Mouse (Mus musculus) embryonic facial prominence, embryonic 10.5 days (tissue): ENCODE measurements around the gene Actb. TPM values are rescaled to one million over a fixed set of nuclear protein-coding genes. Genes with fewer than 3 reads are reported as not detected.
A peak's percentile ranks its signal among the peaks of the same experiment; 100 is the strongest.

Experiments
- DNase-seq: peaks from one replicate; pipeline ENCODE4 v3.0.0-alpha.2; 2017; ENCODE audit warnings: low spot score
- H3K27ac ChIP-seq: fragments of 300-500 bp; sonication (generic); replicated peaks from 2 replicates; pipeline ENCODE4 v1.5.1; 2016; ENCODE audit warnings: mild to moderate bottlenecking
- H3K27me3 ChIP-seq: fragments of 300-500 bp; sonication (generic); replicated peaks from 2 replicates; pipeline ENCODE4 v1.6.1; 2016; ENCODE audit warnings: low read depth, mild to moderate bottlenecking; ENCODE audit not compliant: poor library complexity, severe bottlenecking
- H3K36me3 ChIP-seq: fragments of 300-500 bp; sonication (generic); replicated peaks from 2 replicates; pipeline ENCODE4 v1.6.1; 2016; ENCODE audit warnings: mild to moderate bottlenecking, moderate library complexity
- H3K4me1 ChIP-seq: fragments of 300-500 bp; sonication (generic); 2 replicates; pipeline ENCODE4 v1.6.1; 2016
- H3K4me3 ChIP-seq: fragments of 300-500 bp; sonication (generic); 2 replicates; pipeline ENCODE4 v1.5.1; 2016; ENCODE audit warnings: mild to moderate bottlenecking, moderate library complexity
- H3K9me3 ChIP-seq: fragments of 300-500 bp; sonication (generic); 2 replicates; pipeline ENCODE4 v1.6.1; 2016; ENCODE audit warnings: mild to moderate bottlenecking
- WGBS: fragments of 180-500 bp; shearing (Covaris S2); methylation state at CpG from one replicate; pipeline ENCODE4 v1.1.7; 2016; 5-methylcytosine and 5-hydroxymethylcytosine counted together
- polyA plus RNA-seq: library from polyadenylated mRNA; unstranded; fragments of >200 nt; fragmentation: Nextera tagmentation; extraction: Ambion mirVana; gene quantifications from 2 replicates; pipeline ENCODE4 v1.2.1, GENCODE M21; 2016

Gene Actb
- polyA plus RNA-seq, 1 experiment from 2014 or later = 16,856 TPM

- Histone ChIP-seq H3K9me3 (no peaks in the 10 kb centered on the region), H3K36me3 (no peaks in the 10 kb centered on the region), H3K27ac (peak overlapping the region; percentile 70; the same call in 1 of the 2 replicates), H3K4me1 (peaks cover 14% of the 10 kb centered on the region), H3K4me3 (no peak overlapping the region), H3K27me3 (no peaks in the 10 kb centered on the region)
- WGBS = 61% methylated on average over 8 of the region's 8 CpGs
- no peak for DNase-seq
Observed at GRCm38 (mm10) chr5:142920311-142921073, 13.9 kb upstream of the Actb start.

GRCm38 (mm10) chr5:142917402-142917801 is 10.8 kb upstream of the Actb start:
- H3K36me3 ChIP-seq = no peaks in the 10 kb centered on the region
- DNase-seq = no peak
- 93% methylated on average over 8 of the region's 8 CpGs for WGBS

GRCm38 (mm10) chr5:142916593-142916992 is 10.0 kb upstream of the Actb start:
- H3K27me3 ChIP-seq = no peaks in the 10 kb centered on the region
- 79% methylated on average over 7 of the region's 7 CpGs for WGBS
- no peak for DNase-seq
- no peaks in the 10 kb centered on the region for H3K36me3 ChIP-seq
- H3K27ac ChIP-seq = no peak overlapping the region
- H3K4me1 ChIP-seq = peaks cover 11% of the 10 kb centered on the region
- no peaks in the 10 kb centered on the region for H3K9me3 ChIP-seq
- no peak overlapping the region for H3K4me3 ChIP-seq

More at GRCm38 (mm10) chr5:142917402-142917801, 10.8 kb upstream of the Actb start:
- H3K4me1 ChIP-seq = peaks cover 11% of the 10 kb centered on the region
- H3K27ac ChIP-seq = no peak overlapping the region
- no peak overlapping the region for H3K4me3 ChIP-seq
- H3K27me3 ChIP-seq = no peaks in the 10 kb centered on the region
- no peaks in the 10 kb centered on the region for H3K9me3 ChIP-seq

- 91% methylated on average over 11 of the region's 11 CpGs for WGBS
- no peak overlapping the region for H3K27ac ChIP-seq
Observed at GRCm38 (mm10) chr5:142915231-142915630, 8.7 kb upstream of the Actb start.

GRCm38 (mm10) chr5:142912739-142913138 is 6.2 kb upstream of the Actb start:
- H3K9me3 ChIP-seq = no peaks in the 10 kb centered on the region
- H3K36me3 ChIP-seq = no peaks in the 10 kb centered on the region
- H3K4me1 ChIP-seq = peaks cover 31% of the 10 kb centered on the region
- H3K27me3 ChIP-seq = no peaks in the 10 kb centered on the region
- H3K27ac ChIP-seq = no peak overlapping the region
- no peak overlapping the region for H3K4me3 ChIP-seq
- DNase-seq = no peak
- 84% methylated on average over 4 of the region's 4 CpGs for WGBS

More at GRCm38 (mm10) chr5:142915231-142915630, 8.7 kb upstream of the Actb start:
- Histone ChIP-seq H3K36me3 (no peaks in the 10 kb centered on the region), H3K4me3 (no peak overlapping the region), H3K9me3 (no peaks in the 10 kb centered on the region), H3K4me1 (peaks cover 6% of the 10 kb centered on the region), H3K27me3 (no peaks in the 10 kb centered on the region)
- DNase-seq = no peak

- H3K9me3 ChIP-seq = no peaks in the 10 kb centered on the region
- 91% methylated on average over 3 of the region's 3 CpGs for WGBS
- peaks cover 35% of the 10 kb centered on the region for H3K4me1 ChIP-seq
- no peak overlapping the region for H3K4me3 ChIP-seq
- H3K27me3 ChIP-seq = no peaks in the 10 kb centered on the region
- H3K27ac ChIP-seq = no peak overlapping the region
- no peaks in the 10 kb centered on the region for H3K36me3 ChIP-seq
- DNase-seq = no peak
Observed at GRCm38 (mm10) chr5:142912320-142912719, 5.8 kb upstream of the Actb start.

- Histone ChIP-seq H3K36me3 (no peaks in the 10 kb centered on the region), H3K9me3 (no peaks in the 10 kb centered on the region), H3K27me3 (no peaks in the 10 kb centered on the region), H3K27ac (no peak overlapping the region), H3K4me3 (no peak overlapping the region), H3K4me1 (peaks cover 39% of the 10 kb centered on the region)
- WGBS = 78% methylated on average over 2 of the region's 2 CpGs
- no peak for DNase-seq
Observed at GRCm38 (mm10) chr5:142911629-142912028, 5.1 kb upstream of the Actb start.

- Histone ChIP-seq H3K36me3 (peaks cover 16% of the 10 kb centered on the region), H3K4me1 (peaks cover 40% of the 10 kb centered on the region), H3K27ac (peak overlapping the region; percentile 100), H3K4me3 (peak overlapping the region; percentile 21; the same call in 1 of the 2 replicates), H3K9me3 (no peaks in the 10 kb centered on the region), H3K27me3 (no peaks in the 10 kb centered on the region; the same call in 1 of the 2 replicates)
- DNase-seq = peak; percentile 35
- 47% methylated on average over 8 of the region's 8 CpGs for WGBS
Observed at GRCm38 (mm10) chr5:142909576-142910278, 3.2 kb upstream of the Actb start.

GRCm38 (mm10) chr5:142908941-142909575 is 2.5 kb upstream of the Actb start:
- Histone ChIP-seq H3K4me1 (peaks cover 47% of the 10 kb centered on the region), H3K27me3 (no peaks in the 10 kb centered on the region; the same call in 1 of the 2 replicates), H3K27ac (peak overlapping the region; percentile 100), H3K36me3 (peaks cover 23% of the 10 kb centered on the region), H3K9me3 (no peaks in the 10 kb centered on the region), H3K4me3 (no peak overlapping the region; the same call in 1 of the 2 replicates)
- WGBS = 29% methylated on average over 5 of the region's 5 CpGs
- DNase-seq = peak; percentile 22

- H3K4me1 ChIP-seq = peaks cover 52% of the 10 kb centered on the region
- H3K4me3 ChIP-seq = peak overlapping the region; percentile 100
- no peaks in the 10 kb centered on the region for H3K9me3 ChIP-seq
- peaks cover 34% of the 10 kb centered on the region for H3K36me3 ChIP-seq
- DNase-seq = peak; percentile 31
- WGBS = 78% methylated on average over 5 of the region's 5 CpGs
- no peaks in the 10 kb centered on the region; the same call in 1 of the 2 replicates for H3K27me3 ChIP-seq
- H3K27ac ChIP-seq = peak overlapping the region; percentile 100
Observed at GRCm38 (mm10) chr5:142907803-142908559, 1.4 kb upstream of the Actb start.

- Histone ChIP-seq H3K4me1 (peaks cover 55% of the 10 kb centered on the region), H3K9me3 (no peaks in the 10 kb centered on the region), H3K36me3 (peaks cover 41% of the 10 kb centered on the region), H3K27me3 (no peaks in the 10 kb centered on the region; the same call in 1 of the 2 replicates), H3K4me3 (peak overlapping the region; percentile 100), H3K27ac (peak overlapping the region; percentile 100)
- peak; percentile 56 for DNase-seq
- 41% methylated on average over 14 of the region's 14 CpGs for WGBS
Observed at GRCm38 (mm10) chr5:142907048-142907802, 671 bp upstream of the Actb start.
